Mouse (Mus musculus) bone marrow, adult 2 months (tissue): ENCODE measurements around the gene Rsph10b.

Experiments used
- CTCF ChIP-seq: fragments of 200-500 bp; IDR thresholded peaks from 2 replicates; pipeline ENCODE4 v1.5.1; 2011; ENCODE audit warnings: low read length, control low read depth; ENCODE audit not compliant: control insufficient read depth, insufficient read depth
- POLR2A ChIP-seq: fragments of 200-500 bp; IDR thresholded peaks from 2 replicates; pipeline ENCODE4 v1.6.1; 2011; ENCODE audit warnings: low read depth, mild to moderate bottlenecking, control low read depth, low read length, borderline replicate concordance; ENCODE audit not compliant: control insufficient read depth

DNA sequence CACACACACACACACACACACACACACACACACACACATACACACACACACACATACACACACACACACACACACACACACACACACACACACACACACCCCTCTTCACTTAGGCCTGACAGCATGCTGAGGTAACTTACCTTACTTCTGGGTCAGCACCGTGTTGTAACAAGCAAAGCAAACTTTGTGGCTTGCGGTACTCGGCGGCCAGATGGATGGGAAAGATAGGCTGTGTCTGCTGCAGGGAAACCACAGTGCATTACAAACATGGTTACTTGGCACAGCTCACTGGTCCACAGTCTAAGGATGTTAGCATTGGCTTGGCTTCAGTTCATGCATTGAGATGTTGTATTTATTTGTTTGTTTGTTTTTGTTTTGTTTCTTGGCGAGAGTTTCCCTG, 39.4 kb upstream of the Rsph10b start:
- TF ChIP-seq CTCF, result no peak
- no peak for TF ChIP-seq POLR2A
